Mouse (Mus musculus): Measurements from ENCODE around the gene Neurl1b.

Gene Neurl1b

GRCm38 (mm10) chr17:26397339-26397738 is 17.3 kb upstream of the Neurl1b start:
- peak; percentile 93 for DNase-seq (ENCODE audit: low read depth, low spot score)

DNA sequence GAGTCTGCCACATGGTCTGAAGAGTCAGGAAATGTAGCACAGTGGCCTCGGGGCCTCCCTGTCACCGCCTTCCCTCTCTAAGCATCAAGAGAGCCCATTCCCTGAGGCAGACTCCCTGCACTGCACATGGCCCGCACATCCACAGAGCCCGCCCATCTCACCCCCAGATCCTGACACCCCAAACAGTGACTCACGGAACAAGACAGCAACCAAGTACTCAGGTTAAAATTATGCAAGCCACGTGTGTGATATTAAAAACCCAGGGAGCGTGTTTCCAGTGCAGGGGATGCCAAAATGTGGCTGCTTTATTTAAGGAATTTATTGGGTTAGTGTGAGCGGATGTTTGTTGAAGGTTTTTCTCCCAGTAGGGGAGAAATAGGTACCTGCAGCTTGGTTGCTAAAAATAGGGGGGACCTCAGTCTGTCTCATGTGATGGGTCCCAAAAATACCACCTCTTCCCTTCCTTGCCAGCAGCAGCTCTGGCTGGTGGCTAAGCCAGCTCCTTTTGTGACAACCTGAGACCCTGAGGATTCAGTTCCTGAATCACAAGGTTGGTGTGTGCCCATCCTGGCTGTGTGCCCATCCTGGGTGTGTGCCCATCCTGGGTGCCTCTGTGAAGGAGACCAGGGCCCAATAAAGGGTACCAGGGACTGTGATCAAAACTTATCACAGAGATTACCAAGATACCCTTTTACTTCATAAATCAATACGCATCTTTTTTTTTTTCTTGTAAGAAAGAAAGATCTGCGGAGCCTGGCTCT is 9.1 kb upstream of the Neurl1b start:
- peak; percentile 88 for DNase-seq (ENCODE audit: low read depth, low spot score)

- DNase-seq (ENCODE audit: low read depth, low spot score): no peak
These were observed 1.7 kb upstream of the Neurl1b start for GRCm38 (mm10) chr17:26412967-26413366.

- no peak for DNase-seq (ENCODE audit: low read depth, low spot score)
These were observed 476 bp upstream of the Neurl1b start for GRCm38 (mm10) chr17:26414184-26414522.

DNA sequence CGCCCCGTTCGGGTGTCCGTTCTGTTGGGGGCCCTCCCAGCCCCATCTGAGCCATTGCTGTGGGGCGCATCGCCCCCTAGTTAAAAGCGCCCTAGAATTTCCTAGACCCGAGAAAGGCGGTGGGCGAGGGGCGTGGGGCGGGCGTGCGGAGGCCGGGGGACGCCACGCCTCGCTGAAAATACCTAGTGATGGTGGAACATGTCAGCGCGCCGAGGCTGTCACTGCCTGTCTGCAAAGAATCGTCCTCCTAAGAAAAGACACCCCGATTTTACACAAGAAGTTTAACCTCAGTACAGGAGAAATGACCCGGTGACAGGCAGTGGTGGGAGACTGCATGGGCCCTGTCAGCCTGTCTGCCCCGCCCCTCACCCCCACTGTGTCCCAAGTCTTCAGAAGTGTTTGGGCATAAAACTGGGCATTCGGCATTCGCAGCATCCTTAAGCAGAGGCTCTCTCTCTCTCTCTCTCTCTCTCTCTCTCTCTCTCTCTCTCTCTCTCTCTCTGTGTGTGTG is 781 bp downstream of the Neurl1b start:
- DNase-seq (ENCODE audit: low read depth, low spot score): no peak

- DNase-seq (ENCODE audit: low read depth, low spot score): no peak
These were observed 1.5 kb downstream of the Neurl1b start for GRCm38 (mm10) chr17:26416141-26416540.

GRCm38 (mm10) chr17:26417770-26418421 is 3.3 kb downstream of the Neurl1b start:
- DNase-seq (ENCODE audit: low read depth, low spot score): no peak

GRCm38 (mm10) chr17:26420491-26421247 is 6.0 kb downstream of the Neurl1b start:
- no peak for DNase-seq (ENCODE audit: low read depth, low spot score)

DNA sequence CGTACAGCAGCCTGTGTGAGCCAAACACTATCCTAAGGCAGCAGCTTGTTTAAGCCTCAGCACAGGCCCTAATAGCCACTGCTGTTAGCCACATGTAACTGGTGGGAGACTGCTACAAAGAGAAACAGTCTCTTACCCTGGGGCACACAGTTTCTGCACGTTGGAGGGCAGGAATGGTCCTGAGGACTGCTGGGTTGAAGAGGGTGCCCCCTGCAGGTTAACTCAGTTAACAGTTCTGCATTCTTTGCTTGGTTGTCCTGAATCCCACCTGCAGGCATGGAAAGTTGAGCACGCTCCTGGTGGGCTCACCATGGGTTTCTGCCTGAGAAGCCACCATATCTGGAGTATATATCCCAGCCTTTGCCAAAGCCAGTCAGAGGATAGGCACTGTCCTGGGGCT is 6.9 kb downstream of the Neurl1b start:
- DNase-seq (ENCODE audit: low read depth, low spot score): no peak

DNA sequence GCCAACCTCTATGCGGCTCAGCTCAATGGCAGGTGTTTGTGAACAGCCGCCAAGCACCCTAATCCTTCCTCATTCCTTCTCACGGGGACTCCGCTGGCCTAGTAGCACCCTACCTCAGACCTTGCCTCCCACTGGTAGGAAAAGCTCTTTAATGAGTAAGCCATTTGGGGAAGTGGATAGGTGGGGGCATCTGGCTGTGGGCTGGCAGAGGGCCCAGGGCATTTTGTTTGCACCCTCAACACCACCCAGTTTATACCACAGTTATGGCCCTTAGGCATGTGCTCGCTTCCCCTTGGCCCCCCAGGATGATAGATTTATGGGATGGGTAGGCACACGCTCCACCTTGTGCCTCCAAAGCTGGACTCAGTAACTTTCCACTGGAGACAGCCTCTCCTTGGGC is 7.8 kb downstream of the Neurl1b start:
- no peak for DNase-seq (ENCODE audit: low read depth, low spot score)

DNA sequence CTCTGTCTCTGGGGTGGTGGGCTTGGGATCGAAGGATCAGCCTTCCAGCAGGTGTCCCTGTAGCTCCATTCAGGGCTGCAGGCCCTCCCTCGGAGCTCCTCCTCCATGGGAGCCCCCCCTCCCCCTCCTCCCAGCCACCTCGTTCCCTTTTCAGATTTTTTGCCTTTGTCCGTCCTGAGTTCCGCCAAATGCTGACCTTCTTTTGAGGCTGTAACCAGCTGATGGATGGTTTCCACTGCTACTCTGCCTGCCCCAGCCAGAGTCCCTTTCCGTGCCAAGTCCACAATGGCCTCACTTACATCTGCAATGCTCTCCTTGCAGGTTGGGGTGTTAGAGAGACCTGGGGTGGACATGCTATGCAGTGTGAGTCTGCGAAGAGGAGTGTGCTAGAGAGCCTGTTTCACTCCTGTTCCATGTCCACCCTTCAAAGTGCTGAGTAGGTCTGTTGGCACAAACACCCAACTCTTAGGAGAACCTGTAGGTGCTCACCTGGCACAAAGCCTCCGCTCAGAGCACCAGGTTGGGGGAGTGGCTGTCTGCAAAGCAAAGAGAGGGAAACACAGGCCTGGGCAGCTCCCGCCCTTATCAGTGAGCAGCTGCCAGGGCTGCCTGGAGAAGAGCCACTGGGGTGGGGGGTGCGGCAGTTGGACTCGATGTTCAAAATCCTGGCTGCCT is 9.5 kb downstream of the Neurl1b start:
- no peak for DNase-seq (ENCODE audit: low read depth, low spot score)

DNA sequence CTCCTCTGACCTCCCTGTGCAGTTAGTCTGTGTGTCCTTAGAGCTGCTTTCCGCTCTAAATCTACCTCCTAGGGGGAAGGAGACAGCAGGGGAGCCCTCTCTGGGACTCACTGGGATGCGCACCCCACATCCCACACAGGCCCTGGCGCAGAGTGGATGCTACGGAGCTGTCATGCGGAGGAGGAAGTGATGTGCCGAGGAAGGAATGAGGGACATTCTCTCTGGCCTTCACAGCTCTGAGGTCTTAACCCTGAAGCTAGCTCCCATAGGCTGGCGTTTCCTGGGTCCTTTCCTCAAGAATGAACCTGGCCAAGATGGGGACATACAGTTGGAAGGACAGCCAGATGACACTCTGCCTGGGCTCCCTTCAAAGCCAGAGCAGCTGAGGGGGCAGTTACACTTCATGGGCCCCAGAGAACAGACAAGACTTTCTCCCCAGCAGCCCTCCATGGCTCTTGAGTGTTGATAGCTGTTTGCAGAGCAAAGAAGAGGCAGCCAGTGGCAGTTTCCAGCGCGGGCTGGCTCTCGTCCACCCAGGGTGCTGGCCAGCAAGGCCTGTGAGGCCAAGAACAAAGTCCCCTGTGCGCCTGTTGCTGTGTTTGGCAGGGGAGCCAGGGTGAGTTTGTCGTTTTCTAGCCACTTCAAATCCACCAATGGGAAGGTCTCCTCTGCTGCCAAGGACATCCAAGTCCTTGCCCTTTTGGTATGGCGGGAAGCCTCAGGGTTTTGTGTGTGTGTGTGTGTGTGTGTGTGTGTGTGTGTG is 10.5 kb downstream of the Neurl1b start:
- DNase-seq (ENCODE audit: low read depth, low spot score): no peak

DNA sequence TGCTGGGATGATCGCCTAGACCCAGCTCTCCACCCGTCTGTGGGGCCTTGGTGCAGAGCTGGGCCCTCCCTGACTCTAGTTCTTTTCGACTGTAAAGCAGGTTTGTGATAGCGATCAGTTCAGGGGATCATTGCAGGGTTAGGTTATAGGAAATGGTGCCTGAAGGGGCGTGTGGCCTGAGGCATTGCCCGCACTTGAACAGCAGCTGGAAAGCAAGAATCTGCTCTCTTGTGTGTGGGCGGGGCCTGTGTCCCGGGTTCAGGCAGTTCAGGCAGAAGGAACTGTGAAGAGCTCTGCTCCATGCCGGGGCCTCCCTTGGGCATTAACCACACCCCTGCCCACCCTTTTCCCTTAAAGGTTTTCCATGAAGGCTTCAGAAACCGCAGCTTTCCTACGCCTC is 18.7 kb downstream of the Neurl1b start:
- DNase-seq (ENCODE audit: low read depth, low spot score): no peak

DNA sequence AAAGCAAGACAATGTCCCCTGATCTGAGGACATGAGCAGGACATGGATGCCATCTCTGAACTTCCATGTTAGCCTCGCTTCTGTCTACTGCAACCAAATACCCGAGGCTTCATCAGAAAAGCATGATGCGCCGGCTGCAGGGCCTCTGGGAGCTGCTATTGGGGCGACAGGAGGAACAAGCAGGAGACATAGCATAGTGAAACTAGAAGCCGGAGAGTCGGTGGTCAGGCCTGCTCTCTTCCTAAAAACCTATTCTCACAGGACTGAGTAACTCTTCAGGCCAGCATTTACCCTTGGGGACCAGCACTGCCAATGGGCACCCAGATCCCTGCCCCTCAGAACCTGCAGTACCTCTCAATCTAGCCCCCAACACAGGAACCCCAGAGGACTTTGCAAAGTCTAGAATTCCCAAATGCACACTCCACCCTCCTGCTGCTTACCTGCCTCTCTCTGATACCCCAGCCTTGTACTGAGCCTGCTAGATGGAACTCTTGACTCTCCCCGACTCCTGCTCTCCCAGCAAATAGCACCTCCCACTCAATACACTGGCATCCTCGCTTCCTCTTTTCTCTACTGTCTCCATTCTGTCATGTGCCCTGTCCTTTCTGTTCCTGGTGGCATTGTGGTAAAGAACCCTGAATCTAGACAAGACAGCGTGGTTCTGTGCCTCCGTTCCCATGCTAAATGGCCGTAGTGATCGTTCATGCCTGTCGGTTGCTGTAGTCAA is 22.6 kb downstream of the Neurl1b start:
- no peak for DNase-seq (ENCODE audit: low read depth, low spot score)

DNA sequence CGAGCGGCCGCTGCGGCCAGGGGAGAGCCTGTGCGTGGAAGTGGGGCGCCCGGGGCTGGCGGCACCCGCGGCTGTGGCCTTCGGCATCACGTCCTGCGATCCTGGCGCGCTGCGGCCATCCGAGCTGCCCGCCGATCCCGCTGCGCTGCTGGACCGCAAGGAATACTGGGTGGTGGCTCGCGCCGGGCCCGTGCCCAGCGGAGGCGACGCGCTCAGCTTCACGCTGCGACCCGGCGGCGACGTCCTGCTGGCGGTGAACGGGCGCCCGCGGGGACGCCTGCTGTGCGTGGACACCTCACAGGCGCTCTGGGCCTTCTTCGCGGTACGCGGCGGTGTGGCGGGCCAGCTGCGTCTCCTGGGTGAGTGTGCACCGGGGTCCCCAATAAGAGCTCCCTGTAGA is 24.4 kb downstream of the Neurl1b start:
- DNase-seq (ENCODE audit: low read depth, low spot score): no peak

DNA sequence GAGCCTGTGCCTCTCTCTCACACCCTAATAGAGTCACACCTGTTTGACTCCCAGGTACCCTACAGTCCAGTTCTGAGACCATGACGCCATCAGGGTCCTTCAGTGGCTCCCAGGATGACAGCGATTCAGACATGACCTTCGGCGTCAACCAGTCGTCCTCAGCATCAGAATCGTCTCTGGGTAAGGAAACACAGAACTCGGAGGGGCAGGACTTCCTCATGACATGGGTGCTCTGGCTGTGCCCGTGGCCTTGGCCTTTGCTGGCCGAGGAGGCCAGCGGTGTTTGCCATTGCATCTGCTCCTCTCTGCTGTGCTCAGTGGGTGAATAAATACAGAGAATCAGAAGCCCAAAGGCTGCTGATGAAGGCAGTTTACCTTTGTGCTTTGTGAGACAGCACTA is 26.4 kb downstream of the Neurl1b start:
- no peak for DNase-seq (ENCODE audit: low read depth, low spot score)

GRCm38 (mm10) chr17:26442197-26442596 is 27.6 kb downstream of the Neurl1b start:
- peak; percentile 51 for DNase-seq (ENCODE audit: low read depth, low spot score)

DNA sequence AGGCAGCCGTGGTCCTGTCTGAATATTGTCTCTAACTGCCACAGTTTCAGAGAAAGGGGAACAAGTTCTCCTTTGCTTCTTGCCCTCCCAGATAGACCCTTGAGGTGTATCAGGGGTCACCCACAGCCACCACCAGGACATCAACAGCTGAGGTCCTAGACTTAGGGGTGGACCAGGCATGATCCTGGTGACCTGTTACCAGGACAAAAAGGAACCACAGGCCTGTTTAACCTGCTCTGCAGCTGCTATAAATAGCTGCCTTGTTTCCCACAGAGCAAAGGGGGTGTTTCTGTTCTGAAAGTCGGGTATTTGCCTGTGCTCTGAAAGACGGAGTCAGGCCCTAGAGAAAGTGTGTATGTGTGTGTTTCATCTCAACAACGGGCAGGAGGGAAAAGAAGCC is 29.2 kb downstream of the Neurl1b start:
- no peak for DNase-seq (ENCODE audit: low read depth, low spot score)

DNA sequence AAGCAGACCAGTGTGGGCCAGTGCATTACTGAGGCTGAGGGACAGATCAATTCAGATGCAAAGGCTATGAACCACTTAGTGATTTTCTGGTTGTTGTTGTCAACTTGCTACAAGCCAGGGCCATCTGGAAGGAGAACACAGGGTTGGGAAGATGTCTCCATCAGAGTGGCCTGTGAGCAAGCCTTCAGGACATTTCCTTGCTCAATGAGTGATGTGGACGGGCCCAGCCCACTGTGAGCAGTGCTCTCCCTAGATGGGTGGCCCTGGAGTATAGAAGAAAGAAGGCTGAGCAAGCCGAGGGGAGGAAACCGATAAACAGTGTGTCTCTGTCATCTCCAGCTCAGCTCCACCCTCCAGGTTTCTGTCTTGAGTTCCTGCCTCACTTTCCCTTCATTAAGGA is 34.8 kb downstream of the Neurl1b start:
- no peak for DNase-seq (ENCODE audit: low read depth, low spot score)

DNA sequence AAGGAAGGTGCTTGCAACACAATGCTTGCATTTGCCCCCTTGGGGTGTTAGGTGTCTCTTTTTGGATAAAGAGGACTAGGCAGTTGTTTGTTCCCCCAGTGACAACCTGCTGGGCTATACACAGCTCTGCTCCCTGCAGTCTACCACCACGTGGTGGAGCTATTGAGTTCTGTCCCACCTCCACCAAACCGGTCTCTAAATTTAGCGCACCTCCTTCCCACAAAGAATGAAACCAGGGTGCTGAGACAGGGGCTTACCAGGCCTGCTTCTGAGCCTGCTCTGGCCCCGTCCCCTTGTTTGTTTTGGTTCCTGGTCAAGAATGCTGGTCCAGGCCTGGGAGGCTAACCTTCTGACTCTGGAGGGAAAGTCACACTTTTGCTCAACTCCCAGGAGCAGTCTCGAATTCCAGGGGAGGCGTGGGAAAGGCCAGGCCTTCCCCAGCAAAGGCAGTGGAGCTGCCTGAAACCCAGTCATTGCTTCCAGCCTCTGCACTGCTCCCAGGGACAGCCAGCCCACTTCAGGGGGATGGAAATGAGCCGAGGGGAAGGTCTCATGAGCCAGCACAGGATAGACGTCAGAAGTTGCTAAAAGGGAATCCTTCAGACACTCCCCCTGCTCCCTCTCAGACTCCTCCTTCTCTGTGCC is 37.1 kb downstream of the Neurl1b start:
- no peak for DNase-seq (ENCODE audit: low read depth, low spot score)
